Mouse (Mus musculus) stomach, postnatal 0 days (tissue): ENCODE measurements around the gene Vmn2r87. TPM values are rescaled to one million over a fixed set of nuclear protein-coding genes. Genes with fewer than 3 reads are reported as not detected.
"Not testable (repeated sequence)": the region's sequence is repeated elsewhere in the genome, so short reads cannot be mapped to it uniquely, and the experiment has no call there.

ENCODE experiments used
- ATAC-seq: fragments of 200-750 bp; cut with Nextera tagmentation; 2 replicates; pipeline ENCODE4 v1.8.0; 2017; ENCODE audit not compliant: low FRiP score, low TSS enrichment
- DNase-seq: peaks from one replicate; pipeline ENCODE4 v3.0.0-alpha.2; 2016; ENCODE audit warnings: low spot score
- H3K27ac ChIP-seq: fragments of 300-500 bp; sonication (generic); replicated peaks from 2 replicates; pipeline ENCODE4 v1.5.1; 2014; ENCODE audit warnings: mild to moderate bottlenecking, control low read depth
- H3K27me3 ChIP-seq: fragments of 300-500 bp; sonication (generic); 2 replicates; pipeline ENCODE4 v1.6.1; 2014; ENCODE audit warnings: low read length; ENCODE audit not compliant: control insufficient read depth, insufficient read depth
- H3K36me3 ChIP-seq: fragments of 300-500 bp; sonication (generic); 2 replicates; pipeline ENCODE4 v1.6.1; 2014; ENCODE audit warnings: low read length, mixed read lengths; ENCODE audit not compliant: control insufficient read depth, insufficient read depth
- H3K4me1 ChIP-seq: fragments of 300-500 bp; sonication (generic); replicated peaks from 2 replicates; pipeline ENCODE4 v1.6.1; 2014; ENCODE audit warnings: antibody characterized with exemption; ENCODE audit not compliant: control insufficient read depth, insufficient read depth
- H3K4me2 ChIP-seq: fragments of 300-500 bp; sonication (generic); replicated peaks from 2 replicates; pipeline ENCODE4 v1.6.1; 2014; ENCODE audit warnings: low read depth, mild to moderate bottlenecking, control low read depth, moderate library complexity
- H3K4me3 ChIP-seq: fragments of 300-500 bp; sonication (generic); 2 replicates; pipeline ENCODE4 v1.5.1; 2014; ENCODE audit warnings: low read depth, low read length, control low read depth
- H3K9ac ChIP-seq: fragments of 300-500 bp; sonication (generic); 2 replicates; pipeline ENCODE4 v1.6.1; 2014; ENCODE audit warnings: mild to moderate bottlenecking, low read length, control low read depth, mixed read lengths
- H3K9me3 ChIP-seq: fragments of 300-500 bp; sonication (generic); 2 replicates; pipeline ENCODE4 v1.6.1; 2016; ENCODE audit warnings: low read length; ENCODE audit not compliant: control insufficient read depth
- CTCF ChIP-seq: IDR thresholded peaks from 2 replicates; pipeline ENCODE4 v1.5.1; 2016; ENCODE audit warnings: antibody characterized with exemption, low read depth, mild to moderate bottlenecking, moderate library complexity
- EP300 ChIP-seq: optimal IDR thresholded peaks from 2 replicates; pipeline ENCODE3; 2016; ENCODE audit warnings: antibody characterized with exemption
- WGBS: fragments of 180-500 bp; shearing (Covaris S2); extraction: QIAGEN DNeasy Blood & Tissue Kit; methylation state at CpG from one replicate; pipeline ENCODE4 v1.1.7; 2014; 5-methylcytosine and 5-hydroxymethylcytosine counted together
- polyA plus RNA-seq: library from polyadenylated mRNA; unstranded; fragments of >200 nt; fragmentation: Nextera tagmentation; extraction: Ambion mirVana; gene quantifications from 2 replicates; pipeline ENCODE4 v1.2.1, GENCODE M21; 2015

Gene Vmn2r87
- polyA plus RNA-seq, 1 experiment from 2014 or later: not detected

GRCm38 (mm10) chr10:130444776-130445175 lies 52.4 kb downstream of the Vmn2r87 start:
- H3K4me3 ChIP-seq: no peak overlapping the region
- WGBS: 86% methylated on average over 21 of the region's 21 CpGs
- H3K9ac ChIP-seq: no peak overlapping the region
- no peak for ATAC-seq
- H3K27me3 ChIP-seq: no peaks in the 10 kb centered on the region
- H3K27ac ChIP-seq: no peak overlapping the region
- no peaks in the 10 kb centered on the region for H3K4me1 ChIP-seq
- no peak for DNase-seq
- TF ChIP-seq EP300: no peak
- TF ChIP-seq CTCF: no peak
- H3K4me2 ChIP-seq: no peak overlapping the region
- no peaks in the 10 kb centered on the region for H3K36me3 ChIP-seq
- H3K9me3 ChIP-seq: no peaks in the 10 kb centered on the region

- 80% methylated on average over 11 of the region's 11 CpGs for WGBS
- not testable (repeated sequence) for H3K27ac ChIP-seq, ATAC-seq, H3K9me3 ChIP-seq, H3K27me3 ChIP-seq, H3K4me3 ChIP-seq, H3K4me1 ChIP-seq, H3K4me2 ChIP-seq, H3K36me3 ChIP-seq, DNase-seq, H3K9ac ChIP-seq
Measured at GRCm38 (mm10) chr10:130434185-130434898, 62.9 kb downstream of the Vmn2r87 start.

GRCm38 (mm10) chr10:130429603-130430002 lies 67.6 kb downstream of the Vmn2r87 start, which contains the start of gene Vmn2r85:
Gene Vmn2r85 (minus strand): TSS chr10:130429703.
- H3K4me1 ChIP-seq, H3K27ac ChIP-seq, H3K4me3 ChIP-seq, H3K9me3 ChIP-seq, H3K36me3 ChIP-seq, ATAC-seq, H3K4me2 ChIP-seq, H3K9ac ChIP-seq, H3K27me3 ChIP-seq, DNase-seq: not testable (repeated sequence)

- H3K36me3 ChIP-seq, H3K9me3 ChIP-seq, ATAC-seq, H3K4me1 ChIP-seq, H3K27ac ChIP-seq, H3K4me2 ChIP-seq, DNase-seq, H3K9ac ChIP-seq, H3K27me3 ChIP-seq, H3K4me3 ChIP-seq: not testable (repeated sequence)
- WGBS: 67% methylated on average over 2 of the region's 2 CpGs
Measured at GRCm38 (mm10) chr10:130422368-130422767, 74.8 kb downstream of the Vmn2r87 start.

Other genes with a start within 250 kb of the Vmn2r87 start
- 0.05 TPM in 1 of 2 replicates, not detected in the other for gene Neurod4, start 217.2 kb downstream of the Vmn2r87 start, polyA plus RNA-seq
- 0.13 and 0.21 TPM in 2 replicates for gene Tespa1, start 174.5 kb downstream of the Vmn2r87 start, polyA plus RNA-seq
- 0.01 TPM in 1 of 2 replicates, not detected in the other for gene Vmn2r84, start 103.1 kb downstream of the Vmn2r87 start, polyA plus RNA-seq
- 0.01 TPM in 1 of 2 replicates, not detected in the other for gene Vmn2r85, start 67.7 kb downstream of the Vmn2r87 start, polyA plus RNA-seq
- not detected in 2 replicates for gene Vmn2r86, start 41.3 kb downstream of the Vmn2r87 start, polyA plus RNA-seq